Mouse (Mus musculus): Measurements from ENCODE around the gene Tmem255b. TPM values are rescaled to one million over a fixed set of nuclear protein-coding genes. Genes with fewer than 3 reads are reported as not detected.
A peak's percentile ranks its signal among the peaks of the same experiment; 100 is the strongest.

The Tmem255b gene
- polyA plus RNA-seq, 1 experiment from 2014 or later = not detected

- Histone ChIP-seq H3K27ac (no peak overlapping the region), H3K9ac (replicated peaks) (no peak overlapping the region), H3K9me3 (no peaks in the 10 kb centered on the region), H3K4me1 (replicated peaks) (no peaks in the 10 kb centered on the region), H3K36me3 (no peaks in the 10 kb centered on the region), H3K4me3 (replicated peaks) (no peak overlapping the region), H3K4me2 (replicated peaks) (no peak overlapping the region), H3K27me3 (no peaks in the 10 kb centered on the region)
- 64% methylated on average over 9 of the region's 9 CpGs for WGBS
- no peak for ATAC-seq
These were observed 40.9 kb downstream of the Tmem255b start for GRCm38 (mm10) chr8:13475892-13476291.

GRCm38 (mm10) chr8:13481089-13481554 lies 46.1 kb downstream of the Tmem255b start:
- Histone ChIP-seq H3K9me3 (no peaks in the 10 kb centered on the region), H3K27me3 (no peaks in the 10 kb centered on the region), H3K9ac (replicated peaks) (no peak overlapping the region), H3K27ac (no peak overlapping the region), H3K4me2 (replicated peaks) (no peak overlapping the region), H3K4me1 (replicated peaks) (0 out of 2 replicates have a peak, but pooled peaks cover 5% of the 10 kb centered on the region), H3K4me3 (replicated peaks) (no peak overlapping the region), H3K36me3 (no peaks in the 10 kb centered on the region)
- 84% methylated on average over 7 of the region's 7 CpGs for WGBS
- ATAC-seq = no peak

- no peak for ATAC-seq
- no peaks in the 10 kb centered on the region for H3K27me3 ChIP-seq
- no peaks in the 10 kb centered on the region for H3K36me3 ChIP-seq
- no peak overlapping the region for H3K9ac ChIP-seq (replicated peaks)
- 95% methylated on average over 3 of the region's 3 CpGs for WGBS
- no peak overlapping the region for H3K4me2 ChIP-seq (replicated peaks)
- H3K27ac ChIP-seq = no peak overlapping the region
- H3K9me3 ChIP-seq = no peaks in the 10 kb centered on the region
- H3K4me1 ChIP-seq (replicated peaks) = 0 out of 2 replicates have a peak, but pooled peaks cover 5% of the 10 kb centered on the region
- no peak overlapping the region for H3K4me3 ChIP-seq (replicated peaks)
These were observed 46.6 kb downstream of the Tmem255b start for GRCm38 (mm10) chr8:13481596-13481995.

- H3K4me1 ChIP-seq (replicated peaks) = 0 out of 2 replicates have a peak, but pooled peaks cover 5% of the 10 kb centered on the region
These were observed 47.3 kb downstream of the Tmem255b start for GRCm38 (mm10) chr8:13482101-13482801.

GRCm38 (mm10) chr8:13483191-13483590 lies 48.2 kb downstream of the Tmem255b start:
- WGBS = 89% methylated on average over 5 of the region's 5 CpGs
- no peak for ATAC-seq
- 0 out of 2 replicates have a peak, but pooled peaks cover 5% of the 10 kb centered on the region for H3K4me1 ChIP-seq (replicated peaks)
- no peak overlapping the region for H3K4me2 ChIP-seq (replicated peaks)
- no peaks in the 10 kb centered on the region for H3K9me3 ChIP-seq
- H3K36me3 ChIP-seq = no peaks in the 10 kb centered on the region
- H3K4me3 ChIP-seq (replicated peaks) = no peak overlapping the region
- H3K9ac ChIP-seq (replicated peaks) = no peak overlapping the region
- H3K27me3 ChIP-seq = no peaks in the 10 kb centered on the region
- H3K27ac ChIP-seq = no peak overlapping the region

More at GRCm38 (mm10) chr8:13482101-13482801, 47.3 kb downstream of the Tmem255b start:
- Histone ChIP-seq H3K9ac (replicated peaks) (no peak overlapping the region), H3K36me3 (no peaks in the 10 kb centered on the region), H3K27me3 (no peaks in the 10 kb centered on the region), H3K4me2 (replicated peaks) (no peak overlapping the region), H3K27ac (no peak overlapping the region), H3K4me3 (replicated peaks) (no peak overlapping the region), H3K9me3 (no peaks in the 10 kb centered on the region)
- WGBS = 71% methylated on average over 2 of the region's 2 CpGs
- ATAC-seq = no peak

GRCm38 (mm10) chr8:13489351-13489750 lies 54.4 kb downstream of the Tmem255b start:
- Histone ChIP-seq H3K4me1 (replicated peaks) (peaks cover 38% of the 10 kb centered on the region), H3K9me3 (no peaks in the 10 kb centered on the region), H3K27me3 (peaks cover 35% of the 10 kb centered on the region), H3K36me3 (no peaks in the 10 kb centered on the region), H3K4me2 (replicated peaks) (no peak overlapping the region), H3K27ac (no peak overlapping the region), H3K9ac (replicated peaks) (no peak overlapping the region), H3K4me3 (replicated peaks) (no peak overlapping the region)
- ATAC-seq = no peak
- 80% methylated on average over 3 of the region's 3 CpGs for whole genome bisulfite sequencing

- no peak for ATAC-seq
- H3K36me3 ChIP-seq = no peaks in the 10 kb centered on the region
- no peak overlapping the region for H3K4me2 ChIP-seq (replicated peaks)
- peaks cover 44% of the 10 kb centered on the region for H3K27me3 ChIP-seq
- no peaks in the 10 kb centered on the region for H3K9me3 ChIP-seq
- 44% methylated on average over 13 of the region's 13 CpGs for WGBS
- no peak overlapping the region for H3K9ac ChIP-seq (replicated peaks)
- H3K4me3 ChIP-seq (replicated peaks) = no peak overlapping the region
- H3K4me1 ChIP-seq (replicated peaks) = peaks cover 38% of the 10 kb centered on the region
- no peak overlapping the region for H3K27ac ChIP-seq
These were observed 55.3 kb downstream of the Tmem255b start for GRCm38 (mm10) chr8:13489986-13490910.

- H3K4me2 ChIP-seq (replicated peaks) = no peak overlapping the region
- H3K9ac ChIP-seq (replicated peaks) = no peak overlapping the region
- H3K36me3 ChIP-seq = no peaks in the 10 kb centered on the region
- no peaks in the 10 kb centered on the region for H3K9me3 ChIP-seq
- peaks cover 38% of the 10 kb centered on the region for H3K4me1 ChIP-seq (replicated peaks)
- no peak for ATAC-seq
- 88% methylated on average over 14 of the region's 14 CpGs for WGBS
- no peak overlapping the region for H3K4me3 ChIP-seq (replicated peaks)
- peaks cover 49% of the 10 kb centered on the region for H3K27me3 ChIP-seq
- H3K27ac ChIP-seq = no peak overlapping the region
These were observed 56.6 kb downstream of the Tmem255b start for GRCm38 (mm10) chr8:13491491-13492010.

GRCm38 (mm10) chr8:13492198-13492995 lies 57.4 kb downstream of the Tmem255b start:
- 58% methylated on average over 9 of the region's 9 CpGs for WGBS
- peaks cover 49% of the 10 kb centered on the region for H3K27me3 ChIP-seq
- ATAC-seq = 0 out of 2 replicates have a peak, but pooled peaks have one; percentile 19
- H3K9me3 ChIP-seq = no peaks in the 10 kb centered on the region
- H3K4me2 ChIP-seq (replicated peaks) = no peak overlapping the region
- no peak overlapping the region for H3K9ac ChIP-seq (replicated peaks)
- H3K27ac ChIP-seq = no peak overlapping the region
- H3K4me3 ChIP-seq (replicated peaks) = no peak overlapping the region
- no peaks in the 10 kb centered on the region for H3K36me3 ChIP-seq
- peaks cover 38% of the 10 kb centered on the region for H3K4me1 ChIP-seq (replicated peaks)

- no peaks in the 10 kb centered on the region for H3K9me3 ChIP-seq
- H3K36me3 ChIP-seq = no peaks in the 10 kb centered on the region
- ATAC-seq = no peak
- no peak overlapping the region for H3K4me3 ChIP-seq (replicated peaks)
- 59% methylated on average over 11 of the region's 11 CpGs for WGBS
- H3K9ac ChIP-seq (replicated peaks) = no peak overlapping the region
- peaks cover 38% of the 10 kb centered on the region for H3K4me1 ChIP-seq (replicated peaks)
- H3K27me3 ChIP-seq = peaks cover 49% of the 10 kb centered on the region
- H3K4me2 ChIP-seq (replicated peaks) = peak overlapping the region; percentile 64; the same call in 1 of the 2 replicates
- no peak overlapping the region for H3K27ac ChIP-seq
These were observed 58.0 kb downstream of the Tmem255b start for GRCm38 (mm10) chr8:13493011-13493410.

GRCm38 (mm10) chr8:13493858-13494631 lies 59.1 kb downstream of the Tmem255b start, which contains the start of gene Gas6:
Gene Gas6 (minus strand): TSS chr8:13494490.
- peak; percentile 82 for ATAC-seq

More at GRCm38 (mm10) chr8:13493858-13494631, 59.1 kb downstream of the Tmem255b start, which contains the start of gene Gas6:
- Histone ChIP-seq H3K4me2 (replicated peaks) (peak within 1 kb of the TSS; percentile 64), H3K9ac (replicated peaks) (peak within 1 kb of the TSS; percentile 71), H3K27ac (no peak within 1 kb of the TSS), H3K27me3 (peaks cover 49% of the 10 kb centered on the region), H3K36me3 (no peaks in the 10 kb centered on the region), H3K4me1 (replicated peaks) (peaks cover 37% of the 10 kb centered on the region), H3K9me3 (no peaks in the 10 kb centered on the region), H3K4me3 (replicated peaks) (peak within 1 kb of the TSS; percentile 55)
- WGBS = 1% methylated on average over 63 of the region's 64 CpGs
